Mouse (Mus musculus) hindbrain, embryonic 12.5 days (tissue): ENCODE results near the gene Slc12a7. TPM values are rescaled to one million over a fixed set of nuclear protein-coding genes. Genes with fewer than 3 reads are reported as not detected.
"Not testable (repeated sequence)": the region's sequence is repeated elsewhere in the genome, so short reads cannot be mapped to it uniquely, and the experiment has no call there.

ENCODE experiments used
- ATAC-seq: fragments of 200-750 bp; cut with Nextera tagmentation; 2 replicates; pipeline ENCODE4 v1.8.0; 2017; ENCODE audit warnings: moderate TSS enrichment; ENCODE audit not compliant: low FRiP score
- H3K27ac ChIP-seq: fragments of 300-500 bp; sonication (generic); 2 replicates; pipeline ENCODE4 v1.5.1; 2016; ENCODE audit warnings: mild to moderate bottlenecking
- H3K27me3 ChIP-seq: fragments of 300-500 bp; sonication (generic); 2 replicates; pipeline ENCODE4 v1.6.1; 2016; ENCODE audit warnings: mild to moderate bottlenecking
- H3K36me3 ChIP-seq: fragments of 300-500 bp; sonication (generic); 2 replicates; pipeline ENCODE4 v1.6.1; 2016; ENCODE audit warnings: mild to moderate bottlenecking
- H3K4me1 ChIP-seq: fragments of 300-500 bp; sonication (generic); 2 replicates; pipeline ENCODE4 v1.6.1; 2016
- H3K4me2 ChIP-seq: fragments of 300-500 bp; sonication (generic); replicated peaks from 2 replicates; pipeline ENCODE4 v1.6.1; 2016; ENCODE audit warnings: mild to moderate bottlenecking
- H3K4me3 ChIP-seq: fragments of 300-500 bp; sonication (generic); 2 replicates; pipeline ENCODE4 v1.5.1; 2016; ENCODE audit warnings: mild to moderate bottlenecking
- H3K9ac ChIP-seq: fragments of 300-500 bp; sonication (generic); 2 replicates; pipeline ENCODE4 v1.6.1; 2016; ENCODE audit warnings: mild to moderate bottlenecking, moderate library complexity
- H3K9me3 ChIP-seq: fragments of 300-500 bp; sonication (generic); replicated peaks from 2 replicates; pipeline ENCODE4 v1.6.1; 2016; ENCODE audit warnings: mild to moderate bottlenecking
- WGBS: fragments of 180-500 bp; shearing (Covaris S2); methylation state at CpG from one replicate; pipeline ENCODE4 v1.1.7; 2016; 5-methylcytosine and 5-hydroxymethylcytosine counted together
- polyA plus RNA-seq: library from polyadenylated mRNA; unstranded; fragments of >200 nt; fragmentation: Nextera tagmentation; extraction: Ambion mirVana; gene quantifications from 2 replicates; pipeline ENCODE4 v1.2.1, GENCODE M21; 2016

Gene Slc12a7
- polyA plus RNA-seq, 1 experiment from 2014 or later = 39.3 TPM

DNA sequence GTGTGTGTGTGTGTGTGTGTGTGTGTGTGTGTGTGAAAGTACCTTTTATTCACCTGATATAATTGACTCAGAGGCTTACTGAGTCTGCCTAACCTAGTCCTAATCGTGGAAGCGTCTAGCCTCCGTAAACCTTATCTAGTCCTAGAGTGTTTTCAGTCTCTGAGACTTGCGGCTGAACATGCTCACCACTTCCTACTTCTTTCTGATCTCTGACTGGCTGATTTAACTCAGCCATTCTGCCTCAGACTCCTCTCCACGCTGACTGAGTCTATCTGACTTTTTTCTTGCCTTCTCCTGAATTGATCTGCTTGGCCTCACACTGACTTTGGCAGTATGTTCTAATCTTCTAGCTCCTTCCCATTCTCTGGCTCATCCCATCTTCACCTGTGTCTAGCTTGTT lies 7.6 kb upstream of the Slc12a7 start:
- no peaks in the 10 kb centered on the region; the same call in 1 of the 2 replicates for H3K4me1 ChIP-seq
- peaks cover 3% of the 10 kb centered on the region; the same call in 1 of the 2 replicates for H3K27me3 ChIP-seq
- no peaks in the 10 kb centered on the region for H3K36me3 ChIP-seq
- no peak overlapping the region for H3K4me2 ChIP-seq
- no peak for ATAC-seq
- H3K4me3 ChIP-seq = no peak overlapping the region
- no peak overlapping the region for H3K27ac ChIP-seq
- H3K9ac ChIP-seq = no peak overlapping the region
- no peaks in the 10 kb centered on the region for H3K9me3 ChIP-seq
- 89% methylated on average over 5 of the region's 5 CpGs for WGBS

DNA sequence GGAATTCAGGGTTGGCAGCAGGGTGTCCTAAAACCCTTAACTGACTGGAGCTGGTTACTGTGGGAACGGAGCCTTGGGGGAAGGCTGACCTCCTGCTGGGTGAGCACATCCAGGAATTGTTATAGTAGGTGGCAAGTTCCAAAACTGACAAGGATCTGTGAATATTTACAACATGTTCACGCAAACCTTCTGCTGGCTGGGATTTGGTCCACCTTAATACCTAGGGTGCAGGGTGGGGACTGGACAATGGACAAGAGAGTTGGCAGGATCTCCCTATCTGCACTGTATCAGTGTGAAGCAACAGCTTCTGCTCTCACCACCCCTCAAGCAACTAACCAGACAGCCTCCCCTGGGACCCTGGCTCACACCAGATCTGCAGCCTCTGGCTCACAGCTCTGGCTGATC lies 5.3 kb upstream of the Slc12a7 start:
- H3K4me3 ChIP-seq = no peak overlapping the region
- H3K9me3 ChIP-seq = no peaks in the 10 kb centered on the region
- ATAC-seq = no peak
- no peak overlapping the region for H3K4me2 ChIP-seq
- peaks cover 9% of the 10 kb centered on the region; the same call in 1 of the 2 replicates for H3K27me3 ChIP-seq
- peaks cover 4% of the 10 kb centered on the region for H3K4me1 ChIP-seq
- no peak overlapping the region for H3K27ac ChIP-seq
- WGBS = 15% methylated on average over 2 of the region's 2 CpGs
- H3K9ac ChIP-seq = no peak overlapping the region
- no peaks in the 10 kb centered on the region for H3K36me3 ChIP-seq

DNA sequence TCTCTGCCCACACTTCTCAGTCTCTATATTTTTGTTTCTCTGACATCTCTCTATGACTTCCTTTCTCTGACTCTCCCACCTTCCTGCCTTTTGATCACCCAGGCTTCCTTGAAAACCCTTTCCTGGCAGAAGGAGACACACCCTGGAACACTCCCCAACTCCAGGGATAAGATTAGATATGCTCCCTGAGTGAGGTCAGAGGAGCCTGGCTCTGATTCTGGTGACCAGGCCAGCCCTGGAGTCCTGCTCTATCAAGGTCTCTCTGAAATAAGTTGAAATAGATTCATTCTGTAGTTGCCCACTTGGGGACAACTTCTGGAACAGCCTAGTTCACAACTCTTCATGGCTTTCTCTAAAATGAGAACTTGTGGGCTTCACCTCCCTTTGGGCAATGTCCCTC lies 4.3 kb upstream of the Slc12a7 start:
- no peak for ATAC-seq
- no peaks in the 10 kb centered on the region for H3K36me3 ChIP-seq
- no peak overlapping the region for H3K9ac ChIP-seq
- peaks cover 6% of the 10 kb centered on the region for H3K4me1 ChIP-seq
- no peaks in the 10 kb centered on the region for H3K9me3 ChIP-seq
- H3K4me2 ChIP-seq = no peak overlapping the region
- H3K27ac ChIP-seq = no peak overlapping the region
- peaks cover 19% of the 10 kb centered on the region for H3K27me3 ChIP-seq
- H3K4me3 ChIP-seq = no peak overlapping the region

DNA sequence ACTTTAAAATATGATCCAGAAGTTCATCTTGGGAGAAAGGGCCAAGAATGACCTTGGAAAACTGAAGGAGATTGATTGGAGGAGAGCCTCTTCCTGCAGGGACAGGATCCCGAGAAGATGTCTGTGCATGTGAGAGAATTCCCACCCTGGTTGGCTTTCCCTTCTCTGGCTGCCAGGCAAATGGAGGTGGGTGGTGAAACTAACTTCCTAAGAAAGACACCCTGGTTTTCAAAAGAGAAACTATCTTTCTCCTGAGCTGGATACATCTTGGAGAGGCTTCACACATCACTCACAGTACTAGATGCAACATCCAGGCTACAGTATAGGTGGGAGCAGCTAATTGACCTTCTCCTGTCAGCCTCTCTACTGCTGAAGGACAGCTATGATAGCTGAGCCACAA lies 2.0 kb upstream of the Slc12a7 start:
- WGBS = 76% methylated on average over 1 of the region's 1 CpGs

DNA sequence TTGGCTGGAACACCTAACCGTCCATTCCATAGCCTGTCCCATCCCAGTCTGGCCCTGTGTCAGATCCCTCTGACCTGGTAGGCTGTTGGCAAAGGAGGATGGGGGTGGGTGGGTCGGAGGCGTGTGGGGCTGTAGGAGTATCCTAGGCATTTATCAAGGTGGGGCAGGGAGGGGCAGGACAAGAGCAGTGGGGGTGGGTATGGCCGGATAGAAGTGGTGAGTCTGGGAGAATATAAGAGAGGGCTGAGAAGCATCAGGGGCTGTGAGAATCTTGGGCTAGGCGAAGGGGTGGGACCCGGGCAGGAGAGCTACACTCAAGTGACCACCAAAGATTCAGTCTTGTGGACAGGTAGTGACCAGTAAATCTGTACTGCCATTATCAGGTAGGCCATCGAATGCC lies 659 bp upstream of the Slc12a7 start:
- Histone ChIP-seq H3K9me3 (no peaks in the 10 kb centered on the region), H3K9ac (no peak overlapping the region), H3K4me2 (peak overlapping the region; percentile 72), H3K27ac (no peak overlapping the region), H3K4me3 (peak overlapping the region; percentile 34; the same call in 1 of the 2 replicates), H3K4me1 (peaks cover 6% of the 10 kb centered on the region), H3K36me3 (no peaks in the 10 kb centered on the region), H3K27me3 (peaks cover 28% of the 10 kb centered on the region)
- peak; percentile 59; the same call in 1 of the 2 replicates for ATAC-seq
- 63% methylated on average over 7 of the region's 7 CpGs for WGBS

More for the DNA sequence above, 2.0 kb upstream of the Slc12a7 start:
- Histone ChIP-seq H3K4me3 (no peak overlapping the region), H3K27me3 (peaks cover 28% of the 10 kb centered on the region), H3K4me1 (peaks cover 6% of the 10 kb centered on the region), H3K9ac (no peak overlapping the region), H3K4me2 (no peak overlapping the region), H3K36me3 (no peaks in the 10 kb centered on the region), H3K9me3 (no peaks in the 10 kb centered on the region), H3K27ac (no peak overlapping the region)
- ATAC-seq = no peak

DNA sequence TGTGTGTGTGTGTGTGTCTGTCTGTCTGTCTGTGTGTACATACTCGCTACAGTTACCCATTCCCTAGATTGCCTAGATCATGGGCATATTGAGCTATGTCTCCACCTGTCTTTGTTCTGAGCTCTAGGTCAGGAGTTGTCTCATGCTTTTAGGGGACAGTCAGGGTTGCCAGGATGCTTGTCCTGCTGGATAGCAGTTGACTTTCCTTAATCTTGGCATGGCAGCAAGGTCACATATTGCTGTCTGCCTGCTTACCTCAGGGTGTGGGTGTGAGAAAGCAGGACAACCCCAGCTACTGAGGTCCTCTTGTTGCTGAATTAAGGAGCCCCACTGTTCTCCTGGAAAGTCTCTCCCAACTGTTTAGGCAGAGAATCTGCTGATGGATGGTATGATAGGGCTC lies 1.5 kb downstream of the Slc12a7 start:
- Histone ChIP-seq H3K4me2 (no peak overlapping the region), H3K27ac (no peak overlapping the region), H3K27me3 (peaks cover 28% of the 10 kb centered on the region), H3K9me3 (no peaks in the 10 kb centered on the region), H3K4me3 (no peak overlapping the region), H3K9ac (no peak overlapping the region), H3K36me3 (no peaks in the 10 kb centered on the region), H3K4me1 (peaks cover 6% of the 10 kb centered on the region)
- WGBS = 100% methylated on average over 1 of the region's 1 CpGs
- no peak for ATAC-seq

DNA sequence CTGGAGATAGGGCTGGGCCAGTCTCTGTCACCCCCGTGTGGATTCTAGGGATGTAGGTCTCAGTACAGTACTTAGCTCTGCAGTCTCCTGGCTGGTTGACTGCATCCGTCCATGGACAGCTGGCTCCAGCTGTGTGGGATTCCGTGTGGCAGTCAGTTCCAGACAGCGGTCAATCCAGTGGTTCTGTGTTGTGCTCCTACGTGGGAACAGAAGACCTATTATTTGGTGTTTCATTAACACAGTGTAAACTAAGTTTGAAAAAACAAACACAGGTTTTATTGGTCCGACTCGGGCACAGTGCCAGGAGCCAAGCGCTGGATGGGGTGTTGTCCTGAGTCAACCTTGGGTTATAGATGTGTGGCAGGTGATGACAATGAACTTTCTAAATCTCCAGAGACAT lies 2.4 kb downstream of the Slc12a7 start:
- Histone ChIP-seq H3K4me2 (no peak overlapping the region), H3K9ac (no peak overlapping the region), H3K4me3 (no peak overlapping the region), H3K4me1 (peaks cover 6% of the 10 kb centered on the region), H3K9me3 (no peaks in the 10 kb centered on the region), H3K27ac (no peak overlapping the region), H3K36me3 (no peaks in the 10 kb centered on the region), H3K27me3 (peaks cover 25% of the 10 kb centered on the region)
- no peak for ATAC-seq
- 79% methylated on average over 8 of the region's 8 CpGs for WGBS

DNA sequence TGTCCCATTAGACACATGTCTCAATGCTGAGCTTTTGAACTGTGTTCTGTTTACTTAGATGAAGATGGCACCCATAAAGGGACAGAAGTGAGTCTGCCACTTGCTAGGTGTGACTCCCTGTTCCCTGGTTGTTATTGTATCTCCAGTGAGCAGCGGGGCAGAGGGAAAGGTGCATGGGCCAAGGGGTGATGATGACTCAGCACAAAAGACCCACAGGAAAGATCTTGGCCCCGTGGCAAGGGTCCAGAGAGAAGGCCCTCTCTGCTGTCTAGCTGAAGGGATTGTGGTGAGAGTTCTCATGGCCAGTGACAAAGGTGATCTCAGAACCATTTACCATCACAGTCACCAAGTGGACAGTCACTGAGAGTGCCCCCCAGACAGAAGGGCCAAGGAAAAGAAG lies 3.0 kb downstream of the Slc12a7 start:
- H3K4me2 ChIP-seq = no peak overlapping the region
- 84% methylated on average over 2 of the region's 2 CpGs for WGBS
- no peak overlapping the region for H3K27ac ChIP-seq
- peaks cover 25% of the 10 kb centered on the region for H3K27me3 ChIP-seq
- no peaks in the 10 kb centered on the region for H3K36me3 ChIP-seq
- no peaks in the 10 kb centered on the region for H3K9me3 ChIP-seq
- H3K9ac ChIP-seq = no peak overlapping the region
- H3K4me1 ChIP-seq = peaks cover 6% of the 10 kb centered on the region
- no peak for ATAC-seq
- H3K4me3 ChIP-seq = no peak overlapping the region

DNA sequence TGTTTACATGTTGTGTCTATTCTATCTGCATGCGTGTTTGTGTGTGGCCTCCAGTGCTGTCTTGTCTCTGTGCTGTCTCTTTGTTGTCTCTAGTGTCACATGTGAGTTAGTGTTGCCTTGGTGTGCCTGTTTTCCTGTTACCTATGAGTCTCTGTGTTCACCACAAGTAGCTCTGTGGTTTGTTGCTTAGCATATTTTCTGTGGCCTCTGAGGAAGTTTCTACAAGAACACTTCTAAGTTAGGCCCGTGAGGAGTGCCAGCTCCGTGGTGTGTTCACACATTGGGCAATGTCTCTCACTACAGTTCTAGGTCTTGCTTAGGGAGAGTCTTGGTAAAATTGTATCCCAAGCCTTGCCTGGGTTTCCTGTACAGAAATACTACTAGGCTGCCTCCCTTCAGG lies 4.0 kb downstream of the Slc12a7 start:
- 93% methylated on average over 3 of the region's 3 CpGs for WGBS
- H3K4me3 ChIP-seq = no peak overlapping the region
- H3K4me1 ChIP-seq = peaks cover 6% of the 10 kb centered on the region
- peaks cover 25% of the 10 kb centered on the region for H3K27me3 ChIP-seq
- no peak overlapping the region for H3K9ac ChIP-seq
- no peaks in the 10 kb centered on the region for H3K36me3 ChIP-seq
- no peak for ATAC-seq
- H3K4me2 ChIP-seq = no peak overlapping the region
- no peaks in the 10 kb centered on the region for H3K9me3 ChIP-seq
- no peak overlapping the region for H3K27ac ChIP-seq

DNA sequence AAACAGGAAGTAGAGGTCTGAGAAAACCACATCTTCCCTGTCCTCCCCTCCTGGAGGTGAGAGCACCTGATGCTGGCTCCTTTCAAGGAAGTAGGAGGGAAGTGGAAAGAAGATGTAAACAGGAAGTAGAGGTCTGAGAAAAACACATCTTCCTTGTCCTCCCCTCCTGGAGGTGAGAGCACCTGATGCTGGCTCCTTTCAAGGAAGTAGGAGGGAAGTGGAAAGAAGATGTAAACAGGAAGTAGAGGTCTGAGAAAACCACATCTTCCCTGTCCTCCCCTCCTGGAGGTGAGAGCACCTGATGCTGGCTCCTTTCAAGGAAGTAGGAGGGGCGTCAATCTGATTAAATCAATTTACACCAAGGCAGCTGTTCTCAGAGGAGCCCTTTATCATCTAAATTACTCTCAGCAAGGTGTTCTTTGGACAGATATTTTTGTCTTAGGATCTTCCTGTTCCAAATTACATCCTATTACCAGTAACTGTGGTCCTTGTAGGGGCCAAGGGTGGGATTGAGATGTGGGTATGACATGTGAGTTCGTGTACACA lies 7.6 kb downstream of the Slc12a7 start:
- H3K9me3 ChIP-seq, H3K36me3 ChIP-seq, ATAC-seq, H3K4me2 ChIP-seq, H3K9ac ChIP-seq, H3K4me3 ChIP-seq, H3K27ac ChIP-seq, H3K27me3 ChIP-seq: not testable (repeated sequence)
- peaks cover 11% of the 10 kb centered on the region for H3K4me1 ChIP-seq
- 51% methylated on average over 2 of the region's 2 CpGs for WGBS

DNA sequence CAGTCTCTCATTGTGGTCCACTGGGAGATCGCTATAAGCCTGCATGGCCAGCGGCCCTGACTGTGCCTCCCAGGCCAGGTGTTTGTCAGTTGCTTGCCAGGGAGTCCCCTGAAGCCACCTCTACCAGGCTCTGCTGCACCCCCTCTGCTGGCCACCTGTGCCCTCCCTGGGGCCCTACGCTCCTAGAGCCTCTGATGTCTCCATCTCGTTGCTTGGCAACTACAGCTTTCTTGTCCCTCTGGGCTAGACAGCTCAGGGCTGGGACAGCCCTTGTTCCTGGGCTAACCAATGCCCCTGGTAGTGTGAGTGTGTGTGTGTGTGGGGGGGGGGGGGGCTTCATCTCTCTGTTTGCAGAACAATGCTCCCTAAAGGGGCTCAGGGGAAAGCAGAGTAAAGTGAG lies 10.1 kb downstream of the Slc12a7 start:
- H3K9ac ChIP-seq = no peak overlapping the region
- peak; percentile 85 for ATAC-seq

DNA sequence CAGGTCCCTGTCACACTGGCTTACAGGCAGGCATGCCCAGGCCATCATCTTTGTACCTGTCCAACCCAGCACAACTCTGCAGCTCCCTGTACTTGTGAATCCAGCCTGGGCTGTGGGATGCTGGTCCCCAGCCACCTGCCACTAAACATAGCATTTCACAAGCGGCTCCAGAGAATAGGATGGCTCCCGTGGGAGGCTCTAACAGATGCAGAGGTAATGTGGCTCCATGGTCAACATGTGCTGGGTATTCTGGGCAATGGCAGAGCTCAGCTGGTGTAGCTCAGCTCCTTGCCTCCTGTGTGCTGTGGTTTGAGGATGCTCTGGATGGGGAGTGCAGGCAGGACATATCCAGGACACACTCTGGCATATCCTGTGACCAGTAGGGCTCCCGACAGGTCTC lies 10.8 kb downstream of the Slc12a7 start:
- Histone ChIP-seq H3K27ac (no peak overlapping the region), H3K4me3 (no peak overlapping the region), H3K9ac (no peak overlapping the region), H3K9me3 (no peaks in the 10 kb centered on the region), H3K27me3 (peaks cover 3% of the 10 kb centered on the region; the same call in 1 of the 2 replicates), H3K36me3 (no peaks in the 10 kb centered on the region), H3K4me1 (peaks cover 13% of the 10 kb centered on the region), H3K4me2 (no peak overlapping the region)
- ATAC-seq = no peak
- 71% methylated on average over 3 of the region's 3 CpGs for WGBS

More for the DNA sequence above, 10.1 kb downstream of the Slc12a7 start:
- H3K4me1 ChIP-seq = peaks cover 11% of the 10 kb centered on the region
- H3K4me3 ChIP-seq = no peak overlapping the region
- H3K27me3 ChIP-seq = no peaks in the 10 kb centered on the region
- WGBS = 30% methylated on average over 4 of the region's 4 CpGs
- no peak overlapping the region for H3K27ac ChIP-seq
- no peak overlapping the region for H3K4me2 ChIP-seq
- H3K36me3 ChIP-seq = no peaks in the 10 kb centered on the region
- H3K9me3 ChIP-seq = no peaks in the 10 kb centered on the region

DNA sequence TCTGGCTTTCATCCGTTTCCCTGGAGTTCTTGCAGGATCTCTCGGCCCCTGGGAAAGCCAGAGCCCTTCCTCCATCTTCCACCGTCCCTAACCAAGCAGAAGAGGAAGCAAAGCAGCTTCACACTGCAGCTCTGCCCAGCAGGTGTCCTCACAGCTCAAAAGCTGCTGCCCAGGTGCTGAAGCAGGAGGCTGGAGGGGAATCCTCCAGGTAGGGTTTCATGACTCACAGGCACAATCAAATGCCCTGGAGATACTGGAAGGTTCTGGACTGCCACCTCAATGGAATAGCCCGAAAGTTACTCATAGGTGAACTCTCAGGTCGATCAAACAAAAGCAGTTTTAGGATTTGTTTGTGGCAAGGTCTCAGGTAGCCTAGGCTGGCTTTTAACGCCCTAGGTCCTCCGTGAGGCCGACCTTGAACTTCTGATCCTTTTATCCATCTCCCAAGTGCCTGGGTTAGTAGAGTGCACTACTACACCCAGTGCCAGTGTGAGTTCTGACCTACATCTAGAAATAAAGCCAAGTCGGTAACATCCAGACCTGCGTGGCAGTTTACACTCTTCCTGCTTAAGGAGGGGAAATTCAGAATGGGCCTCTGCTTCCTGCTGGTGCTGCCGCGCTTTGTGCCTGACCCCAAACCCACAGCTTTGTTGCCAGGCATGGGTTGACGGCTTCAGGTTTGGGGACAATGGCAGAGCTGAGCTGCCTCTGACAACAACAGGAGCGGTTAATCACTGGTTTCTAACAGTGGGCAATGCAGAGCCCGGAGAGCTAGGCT lies 16.0 kb downstream of the Slc12a7 start:
- Histone ChIP-seq H3K4me1 (peaks cover 18% of the 10 kb centered on the region), H3K27ac (no peak overlapping the region), H3K36me3 (no peaks in the 10 kb centered on the region), H3K9ac (no peak overlapping the region), H3K27me3 (peaks cover 3% of the 10 kb centered on the region; the same call in 1 of the 2 replicates), H3K4me3 (no peak overlapping the region), H3K9me3 (no peaks in the 10 kb centered on the region), H3K4me2 (no peak overlapping the region)
- no peak for ATAC-seq
- 37% methylated on average over 15 of the region's 15 CpGs for WGBS
